Mouse (Mus musculus) small intestine, adult 2 months (tissue): ENCODE data around the gene Spata32. TPM values are rescaled to one million over a fixed set of nuclear protein-coding genes. Genes with fewer than 3 reads are reported as not detected.

Experiments
- H3K27ac ChIP-seq: fragments of 200-500 bp; 2 replicates; pipeline ENCODE4 v1.5.1; 2012; ENCODE audit warnings: low read depth, low read length, control low read depth, inconsistent platforms; ENCODE audit not compliant: insufficient read depth
- H3K27me3 ChIP-seq: fragments of 200-500 bp; 2 replicates; pipeline ENCODE4 v1.6.1; 2012; ENCODE audit warnings: mild to moderate bottlenecking, moderate library complexity, low read length, inconsistent platforms; ENCODE audit not compliant: control insufficient read depth, insufficient read depth
- H3K36me3 ChIP-seq: fragments of 200-500 bp; 2 replicates; pipeline ENCODE4 v1.6.1; 2012; ENCODE audit warnings: mild to moderate bottlenecking, low read length, control low read depth, inconsistent platforms; ENCODE audit not compliant: control insufficient read depth, insufficient read depth
- H3K4me1 ChIP-seq: fragments of 200-500 bp; 2 replicates; pipeline ENCODE4 v1.6.1; 2012; ENCODE audit warnings: low read length, inconsistent platforms, mixed read lengths; ENCODE audit not compliant: control insufficient read depth, insufficient read depth, insufficient read length
- H3K4me3 ChIP-seq: fragments of 200-500 bp; 2 replicates; pipeline ENCODE4 v1.5.1; 2012; ENCODE audit warnings: low read depth, mild to moderate bottlenecking, control low read depth, inconsistent platforms, low read length, moderate library complexity
- CTCF ChIP-seq: fragments of 200-500 bp; IDR thresholded peaks from 2 replicates; pipeline ENCODE4 v1.5.1; 2012; ENCODE audit warnings: low read depth, mild to moderate bottlenecking, control low read depth, inconsistent platforms, low read length, moderate library complexity, mixed read lengths; ENCODE audit not compliant: insufficient replicate concordance, insufficient read length; ENCODE audit errors: extremely low read depth
- POLR2A ChIP-seq: fragments of 200-500 bp; IDR thresholded peaks from 2 replicates; pipeline ENCODE4 v1.6.1; 2012; ENCODE audit warnings: low read depth, mild to moderate bottlenecking, control low read depth, inconsistent platforms, low read length, moderate library complexity
- WGBS: fragments of 180-500 bp; shearing (Covaris S2); methylation state at CpG from one replicate; pipeline ENCODE4 v1.1.7; 2018; 5-methylcytosine and 5-hydroxymethylcytosine counted together
- polyA plus RNA-seq: library from polyadenylated mRNA; depleted of rRNA; stranded (reverse); fragments of >200 nt; gene quantifications from 2 replicates; pipeline ENCODE4 v1.2.3, GENCODE M21; 2012

Gene Spata32
- polyA plus RNA-seq, 1 experiment, result not detected

DNA sequence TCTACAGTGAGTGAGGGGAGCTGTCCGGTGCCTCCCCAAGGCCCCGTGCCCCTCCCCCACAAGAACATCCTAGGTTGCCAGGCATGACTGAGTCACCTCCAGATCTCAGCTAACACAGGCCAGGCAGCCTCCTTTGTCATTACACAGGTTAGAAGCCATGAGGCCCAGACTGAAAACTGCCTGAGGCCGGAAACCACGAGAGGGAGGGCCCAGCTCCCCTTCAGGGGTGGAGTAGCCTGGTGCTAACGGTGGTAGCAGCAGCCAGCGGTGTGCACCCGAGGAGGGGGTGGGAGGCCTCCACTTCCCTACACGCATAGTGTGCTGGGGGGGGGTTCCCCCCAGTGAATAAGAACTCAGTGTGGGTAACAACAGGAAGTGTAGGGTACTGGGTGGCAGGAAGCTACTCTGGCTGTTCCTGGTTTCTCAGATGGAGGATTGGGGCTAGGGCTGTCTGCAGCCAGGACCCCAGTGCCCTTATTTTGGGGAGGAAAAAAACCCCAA lies 43.3 kb downstream of the Spata32 start:
- 0 out of 2 replicates have a peak overlapping the region, but pooled peaks have one; percentile 10 for H3K4me3 ChIP-seq
- H3K27ac ChIP-seq, result peak overlapping the region; percentile 27; the same call in 1 of the 2 replicates
- 59% methylated on average over 8 of the region's 8 CpGs for WGBS
- peaks cover 16% of the 10 kb centered on the region for H3K27me3 ChIP-seq
- TF ChIP-seq POLR2A, result no peak
- no peak for TF ChIP-seq CTCF
- H3K36me3 ChIP-seq, result no peaks in the 10 kb centered on the region
- H3K4me1 ChIP-seq, result peaks cover 7% of the 10 kb centered on the region

- TF ChIP-seq POLR2A, result no peak
- no peak for TF ChIP-seq CTCF
- WGBS, result 70% methylated on average over 5 of the region's 5 CpGs
- Histone ChIP-seq H3K4me1 (peaks cover 7% of the 10 kb centered on the region), H3K27ac (peak overlapping the region; percentile 16; the same call in 1 of the 2 replicates), H3K27me3 (peaks cover 16% of the 10 kb centered on the region), H3K4me3 (peak overlapping the region; percentile 9; the same call in 1 of the 2 replicates), H3K36me3 (no peaks in the 10 kb centered on the region)
Observed at GRCm38 (mm10) chr11:103174411-103174832, 43.8 kb downstream of the Spata32 start.

- Histone ChIP-seq H3K4me3 (peak overlapping the region; percentile 22), H3K36me3 (no peaks in the 10 kb centered on the region), H3K27ac (peak overlapping the region; percentile 29; the same call in 1 of the 2 replicates), H3K4me1 (peaks cover 7% of the 10 kb centered on the region), H3K27me3 (peaks cover 16% of the 10 kb centered on the region)
- no peak for TF ChIP-seq POLR2A
- TF ChIP-seq CTCF, result no peak
- 89% methylated on average over 11 of the region's 11 CpGs for WGBS
Observed at GRCm38 (mm10) chr11:103173771-103174344, 44.4 kb downstream of the Spata32 start.

- Histone ChIP-seq H3K27me3 (peaks cover 16% of the 10 kb centered on the region), H3K4me1 (peaks cover 7% of the 10 kb centered on the region), H3K4me3 (0 out of 2 replicates have a peak overlapping the region, but pooled peaks have one; percentile 22)
Observed at GRCm38 (mm10) chr11:103173041-103173770, 45.0 kb downstream of the Spata32 start.

GRCm38 (mm10) chr11:103172392-103173040 lies 45.7 kb downstream of the Spata32 start:
- Histone ChIP-seq H3K27me3 (peaks cover 16% of the 10 kb centered on the region), H3K4me3 (peak overlapping the region; percentile 74), H3K36me3 (no peaks in the 10 kb centered on the region), H3K4me1 (peaks cover 7% of the 10 kb centered on the region), H3K27ac (no peak overlapping the region)
- 61% methylated on average over 6 of the region's 6 CpGs for WGBS
- TF ChIP-seq CTCF, result no peak
- no peak for TF ChIP-seq POLR2A

More at GRCm38 (mm10) chr11:103173041-103173770, 45.0 kb downstream of the Spata32 start:
- 73% methylated on average over 7 of the region's 7 CpGs for WGBS
- Histone ChIP-seq H3K27ac (peak overlapping the region; percentile 29; the same call in 1 of the 2 replicates), H3K36me3 (no peaks in the 10 kb centered on the region)
- no peak for TF ChIP-seq POLR2A
- TF ChIP-seq CTCF, result no peak

DNA sequence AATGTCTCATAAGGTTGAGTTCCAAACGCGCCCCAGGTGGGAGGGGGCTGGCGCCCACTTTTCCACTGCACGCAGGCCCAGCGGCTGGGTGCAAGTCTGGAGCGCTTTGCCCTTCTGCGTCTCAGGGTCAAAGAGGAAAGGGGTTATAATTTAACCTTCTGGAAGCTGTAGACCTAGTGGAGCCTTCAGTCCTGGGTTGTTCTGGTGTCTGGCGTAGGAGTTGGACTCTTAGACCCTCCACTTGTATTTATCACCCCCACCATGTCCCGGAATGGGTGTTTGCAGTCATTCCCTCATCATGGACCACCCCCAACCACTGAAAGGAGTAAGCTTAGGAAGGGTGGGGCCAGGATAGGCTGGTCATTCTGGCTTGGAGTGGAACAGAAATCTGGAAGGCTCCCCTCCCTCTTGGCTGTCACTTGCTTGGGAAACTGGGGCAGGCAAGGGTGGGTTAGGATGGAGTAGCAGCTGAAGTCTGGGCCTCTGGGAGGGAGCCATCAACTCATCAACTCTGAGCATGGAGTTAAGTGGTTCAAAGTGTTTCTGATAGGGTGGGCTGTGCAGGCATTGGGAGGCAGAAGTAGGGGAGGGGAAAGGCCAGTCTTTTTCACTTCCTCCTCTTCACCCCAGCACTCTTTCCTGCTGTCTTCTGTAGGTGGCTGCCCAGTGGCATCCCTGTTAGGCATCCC lies 46.4 kb downstream of the Spata32 start:
- Histone ChIP-seq H3K27ac (peak overlapping the region; percentile 10; the same call in 1 of the 2 replicates), H3K4me1 (peaks cover 7% of the 10 kb centered on the region), H3K36me3 (no peaks in the 10 kb centered on the region), H3K4me3 (peak overlapping the region; percentile 74), H3K27me3 (peaks cover 16% of the 10 kb centered on the region)
- 57% methylated on average over 9 of the region's 9 CpGs for WGBS
- no peak for TF ChIP-seq CTCF
- no peak for TF ChIP-seq POLR2A
